Mouse (Mus musculus): Measurements from ENCODE around the gene Glul.
"Not testable (repeated sequence)": the region's sequence is repeated elsewhere in the genome, so short reads cannot be mapped to it uniquely, and the experiment has no call there.

DNA sequence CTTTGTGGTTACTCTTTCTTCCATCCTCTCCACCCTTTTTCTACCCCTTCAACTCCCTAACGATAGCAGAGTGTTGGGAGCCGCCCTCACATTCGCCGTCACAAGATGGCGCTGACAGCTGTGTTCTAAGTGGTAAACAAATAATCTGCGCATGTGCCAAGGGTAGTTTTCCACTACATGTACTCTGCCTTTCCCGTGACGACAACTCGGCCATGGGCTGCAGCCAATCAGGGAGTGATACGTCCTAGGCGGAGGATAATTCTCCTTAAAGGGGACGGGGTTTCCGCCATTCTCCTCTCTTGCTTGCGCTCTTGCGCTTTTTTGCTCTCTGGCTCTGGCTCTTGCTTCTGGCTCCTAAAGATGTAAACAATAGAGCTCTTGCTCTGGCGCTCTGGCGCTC, 19.4 kb upstream of the Glul start:
- TF ChIP-seq CTCF (IDR thresholded peaks at IDR 0.05; ENCODE audit: extremely low read depth, insufficient read length, insufficient replicate concordance, low read depth, low read length); POLR2A (IDR thresholded peaks at IDR 0.05; ENCODE audit: low read depth, low read length): not testable (repeated sequence)

All from small intestine, adult 2 months (tissue).